Mouse (Mus musculus): Measurements from ENCODE around the gene Ksr1.

DNA sequence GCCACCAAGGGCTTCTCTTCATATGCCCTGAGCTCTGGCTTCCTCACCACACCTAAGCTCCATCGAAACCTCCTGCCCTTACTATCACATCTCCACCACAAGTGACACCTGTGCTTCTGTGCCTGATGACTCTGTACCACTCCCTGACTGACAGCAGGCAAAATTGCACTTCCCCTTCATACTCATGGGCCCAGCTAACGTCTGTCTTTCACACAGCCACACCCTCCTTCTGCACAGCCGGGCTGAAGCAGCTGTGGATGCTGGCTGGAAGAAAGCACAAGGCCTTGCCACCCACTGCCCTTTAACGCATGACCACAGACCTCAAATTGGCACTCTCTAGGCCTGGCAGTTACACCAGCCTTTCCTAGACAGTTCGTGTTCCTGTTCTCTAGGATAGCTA, 6.5 kb upstream of the Ksr1 start:
- TF ChIP-seq POLR2A (IDR thresholded peaks at IDR 0.05; ENCODE audit: control insufficient read depth, extremely low read depth, insufficient read depth, low read length, poor library complexity) (no peak), CTCF (IDR thresholded peaks at IDR 0.05; ENCODE audit: borderline replicate concordance, control insufficient read depth, extremely low read depth, insufficient read depth, low read length, poor library complexity) (no peak)
